Mouse (Mus musculus) thymus, postnatal 36 days (tissue): ENCODE measurements around the gene Strn.

Experiments used
- DNase-seq, 2 experiments: peaks; one replicate each; pipeline ENCODE4 v3.0.0; 2022; ENCODE audit warnings: mixed read lengths in 2 of 2

Gene Strn

DNA sequence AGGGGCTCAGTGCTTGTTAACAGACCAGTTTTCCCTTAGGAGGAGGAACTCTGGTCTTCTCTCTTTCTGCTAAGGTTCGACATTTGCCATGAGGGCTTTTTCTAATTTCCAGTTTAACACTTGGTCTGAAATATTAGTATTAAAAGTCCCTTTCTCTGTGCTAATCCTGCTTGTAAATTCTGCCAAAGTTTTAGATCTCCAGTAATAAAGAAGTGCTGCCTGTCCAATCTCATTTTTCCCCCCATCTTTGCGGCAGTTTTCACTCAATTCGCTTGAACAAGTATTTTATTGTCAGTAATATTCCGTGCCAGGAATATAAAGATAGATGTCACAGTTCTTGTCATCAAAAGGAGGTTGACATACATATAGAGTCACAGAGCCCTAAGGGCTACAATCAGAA, at the start of gene Strn:
Gene Strn (minus strand): TSS at position 101 of the 400 bp plus-strand sequence.
- DNase-seq, result no peak

DNA sequence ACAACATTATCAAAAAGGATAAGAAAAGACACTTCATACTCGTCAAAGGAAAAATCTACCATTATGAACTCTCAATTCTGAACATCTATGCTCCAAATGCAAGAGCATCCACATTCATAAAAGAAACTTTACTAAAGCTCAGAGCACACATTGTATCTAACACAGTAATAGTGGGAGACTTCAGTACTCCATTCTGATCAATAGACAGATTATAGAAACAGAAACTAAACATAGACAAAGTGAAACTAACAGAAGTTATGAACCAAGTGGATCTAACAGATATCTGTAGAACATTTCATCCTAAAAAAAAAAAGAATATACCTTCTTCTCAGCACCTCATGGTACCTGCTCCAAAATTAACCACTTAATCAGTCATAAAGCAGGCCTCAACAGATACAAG, 41.8 kb upstream of the Strn start:
- no peak for DNase-seq

GRCm38 (mm10) chr17:78772317-78772716, 35.3 kb upstream of the Strn start:
- no peak for DNase-seq

- DNase-seq, result no peak
These were observed 33.9 kb upstream of the Strn start for GRCm38 (mm10) chr17:78770932-78771331.

DNA sequence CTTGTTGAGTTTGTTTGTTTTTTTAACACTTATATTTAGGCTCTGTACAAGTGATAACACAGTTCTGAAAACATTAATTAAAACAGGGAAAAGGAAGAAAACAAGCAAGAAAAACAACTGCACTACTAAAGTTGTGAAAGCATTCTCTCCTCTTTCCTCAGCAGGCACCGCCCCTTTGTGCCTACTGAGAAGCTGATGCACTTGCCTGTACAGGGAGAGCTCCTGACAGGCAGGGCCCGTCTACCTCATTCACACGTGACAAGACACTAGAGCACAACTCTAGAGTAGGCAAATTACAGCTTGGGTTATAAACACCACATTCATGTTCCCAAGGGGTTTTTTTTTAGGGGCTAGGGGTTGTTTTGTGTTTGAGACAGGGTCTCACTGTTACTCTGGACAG, 32.3 kb upstream of the Strn start:
- DNase-seq, result no peak

DNA sequence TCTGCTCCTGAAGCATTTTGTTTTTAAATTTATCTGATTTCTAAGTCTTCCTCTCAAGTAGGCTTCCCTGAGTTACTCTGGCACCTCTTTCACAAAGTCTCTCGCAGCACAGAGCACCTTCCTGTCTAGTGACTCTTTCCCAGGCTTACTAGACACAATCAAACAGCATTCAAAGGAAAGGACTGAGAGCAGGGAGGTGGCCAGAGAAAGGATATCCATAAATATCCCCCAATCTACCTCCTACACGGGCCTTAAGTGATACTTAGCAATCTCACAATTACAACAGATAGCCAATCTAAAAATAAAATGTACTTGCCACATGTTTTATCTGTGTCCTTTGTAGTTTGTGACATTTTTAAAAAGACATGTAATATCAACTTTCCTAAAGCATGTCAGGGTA, 31.9 kb upstream of the Strn start:
- no peak for DNase-seq

GRCm38 (mm10) chr17:78767546-78767945, 30.6 kb upstream of the Strn start:
- DNase-seq, result no peak

DNA sequence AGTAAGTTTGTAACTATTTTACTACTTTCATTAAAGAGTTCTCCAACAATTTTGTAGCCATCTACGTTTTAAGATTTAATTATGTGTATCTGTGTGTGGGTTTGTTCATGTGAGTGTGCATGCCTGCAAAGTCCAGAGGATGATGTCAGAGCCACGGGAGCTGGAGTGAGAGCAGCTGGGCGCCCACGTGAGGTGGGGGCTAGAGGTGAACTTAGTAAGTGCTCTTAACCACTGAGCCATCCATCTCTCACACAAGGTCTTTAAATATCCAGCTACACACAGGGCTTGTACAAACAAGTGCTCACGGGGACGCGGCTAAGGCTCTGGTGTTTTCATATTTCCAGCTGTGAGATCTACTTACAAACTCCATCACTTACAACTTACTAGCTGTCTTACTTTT, 29.1 kb upstream of the Strn start:
- no peak for DNase-seq

- no peak for DNase-seq
These were observed 26.3 kb upstream of the Strn start for GRCm38 (mm10) chr17:78763272-78763671.

GRCm38 (mm10) chr17:78752938-78753655, 16.1 kb upstream of the Strn start:
- DNase-seq, result no peak

- no peak for DNase-seq
These were observed 15.1 kb upstream of the Strn start for GRCm38 (mm10) chr17:78752064-78752463.

GRCm38 (mm10) chr17:78748440-78748839, 11.4 kb upstream of the Strn start:
- no peak for DNase-seq

- no peak for DNase-seq
These were observed 1.4 kb upstream of the Strn start for GRCm38 (mm10) chr17:78738416-78738815.

- DNase-seq, result no peak
These were observed 775 bp upstream of the Strn start for GRCm38 (mm10) chr17:78737771-78738170.

- DNase-seq, result peak; percentile 100
These were observed 465 bp downstream of the Strn start for GRCm38 (mm10) chr17:78736473-78736988.

- DNase-seq, result no peak
These were observed 1.1 kb downstream of the Strn start for GRCm38 (mm10) chr17:78735731-78736472.

GRCm38 (mm10) chr17:78734806-78735205, 2.2 kb downstream of the Strn start:
- DNase-seq, result no peak

- DNase-seq, result no peak
These were observed 4.9 kb downstream of the Strn start for GRCm38 (mm10) chr17:78732056-78732455.

GRCm38 (mm10) chr17:78726746-78727449, 10.1 kb downstream of the Strn start:
- DNase-seq, result no peak

GRCm38 (mm10) chr17:78724461-78725055, 12.4 kb downstream of the Strn start:
- DNase-seq, result no peak

DNA sequence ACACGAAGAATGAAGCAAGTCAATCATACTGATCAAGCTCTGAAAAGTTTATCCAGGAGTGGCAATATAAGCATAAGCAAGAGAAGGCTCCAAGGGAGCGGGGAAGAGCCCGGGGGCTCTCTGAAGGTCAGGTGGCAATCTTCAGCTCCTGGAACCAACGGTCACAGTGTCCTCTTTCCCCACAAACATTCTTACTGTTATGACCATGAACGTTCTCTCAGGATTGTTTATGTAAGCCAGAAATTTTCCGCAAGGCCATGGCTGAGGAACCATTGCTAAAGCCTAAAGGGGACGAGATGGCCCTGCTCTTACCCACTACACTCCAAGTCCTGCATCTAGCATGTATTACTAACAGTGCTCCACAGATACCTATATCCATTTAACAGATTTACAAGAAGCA, 15.3 kb downstream of the Strn start:
- DNase-seq, result no peak

DNA sequence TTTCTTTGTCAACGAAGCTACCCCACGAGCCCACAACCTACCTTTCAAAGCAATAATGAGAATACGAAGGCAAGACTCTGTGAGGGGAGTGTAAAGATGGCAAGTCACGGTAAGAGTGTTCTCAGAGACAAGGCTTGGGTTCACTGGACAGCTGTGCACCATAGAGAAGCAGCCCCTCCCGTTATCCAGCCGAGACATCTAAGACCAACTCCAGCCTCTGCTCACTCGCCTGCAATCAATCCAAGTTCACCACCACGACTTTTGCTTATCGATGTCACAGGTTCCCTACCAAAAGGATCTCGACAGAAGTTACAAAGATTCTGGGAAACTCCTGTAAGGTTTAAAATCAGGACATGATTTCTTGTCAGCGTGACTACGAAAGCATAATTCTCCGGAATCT, 17.9 kb downstream of the Strn start:
- no peak for DNase-seq

- no peak for DNase-seq
These were observed 26.7 kb downstream of the Strn start for GRCm38 (mm10) chr17:78710258-78710657.
